Mouse (Mus musculus) MEL (cell line): ENCODE measurements around the gene Wipf1. TPM values are rescaled to one million over a fixed set of nuclear protein-coding genes. Genes with fewer than 3 reads are reported as not detected.

ENCODE experiments used
- DNase-seq: peaks from one replicate; pipeline ENCODE4 v3.0.0; 2011; ENCODE audit warnings: low read depth, low spot score
- H3K27ac ChIP-seq: 2 replicates; pipeline ENCODE4 v1.5.1; 2012; ENCODE audit warnings: low read depth, mild to moderate bottlenecking, control low read depth, low read length, moderate library complexity; ENCODE audit not compliant: control insufficient read depth
- H3K27me3 ChIP-seq, 2 experiments: fragments of 150-350 bp in 1 of 2; sonication (generic) in 1 of 2; 2 replicates each; pipeline ENCODE4 v1.6.1; 2012; ENCODE audit warnings: low read length in 2 of 2, mild to moderate bottlenecking in 2 of 2, improper control_type of control experiment in 1 of 2, moderate library complexity in 1 of 2; ENCODE audit not compliant: insufficient read depth in 2 of 2, control insufficient read depth in 1 of 2
- H3K36me3 ChIP-seq, 2 experiments: 2 replicates each; pipeline ENCODE4 v1.6.1; 2012 to 2014; ENCODE audit warnings: low read length in 2 of 2, improper control_type of control experiment in 1 of 2, inconsistent platforms in 1 of 2, mild to moderate bottlenecking in 1 of 2; ENCODE audit not compliant: insufficient read depth in 2 of 2, control insufficient read depth in 1 of 2
- H3K4me1 ChIP-seq, 2 experiments: fragments of 150-350 bp in 1 of 2; sonication (generic) in 1 of 2; 2 replicates each; pipeline ENCODE4 v1.6.1; 2012; ENCODE audit warnings: low read length in 2 of 2, improper control_type of control experiment in 1 of 2, mild to moderate bottlenecking in 1 of 2; ENCODE audit not compliant: insufficient read depth in 2 of 2, control insufficient read depth in 1 of 2
- H3K4me3 ChIP-seq, 2 experiments: fragments of 150-350 bp in 1 of 2; sonication (generic) in 1 of 2; 2 replicates each; pipeline ENCODE4 v1.5.1; 2012; ENCODE audit warnings: low read depth in 2 of 2, low read length in 2 of 2, mild to moderate bottlenecking in 2 of 2, moderate library complexity in 2 of 2, control low read depth in 1 of 2, improper control_type of control experiment in 1 of 2; ENCODE audit not compliant: control insufficient read depth in 1 of 2, insufficient read depth in 1 of 2
- H3K79me2 ChIP-seq: 2 replicates; pipeline ENCODE4 v1.6.1; 2012; ENCODE audit warnings: mild to moderate bottlenecking, low read length, moderate library complexity; ENCODE audit not compliant: control insufficient read depth, poor library complexity, insufficient read depth
- H3K9ac ChIP-seq: 2 replicates; pipeline ENCODE4 v1.6.1; 2012; ENCODE audit warnings: low read depth, mild to moderate bottlenecking, control low read depth, low read length, moderate library complexity; ENCODE audit not compliant: control insufficient read depth, poor library complexity, severe bottlenecking
- H3K9me3 ChIP-seq: fragments of 150-350 bp; sonication (generic); replicated peaks from 2 replicates; pipeline ENCODE4 v1.6.1; 2012; ENCODE audit warnings: mild to moderate bottlenecking, low read length, improper control_type of control experiment, moderate library complexity; ENCODE audit not compliant: insufficient read depth
- BHLHE40 ChIP-seq: IDR thresholded peaks from 2 replicates; pipeline ENCODE4 v1.6.1; 2012; ENCODE audit warnings: low read depth, mild to moderate bottlenecking, inconsistent platforms, low read length, improper control_type of control experiment, borderline replicate concordance
- CHD1 ChIP-seq: IDR thresholded peaks from 2 replicates; pipeline ENCODE4 v1.6.1; 2012; ENCODE audit warnings: low read depth, mild to moderate bottlenecking, inconsistent platforms, low read length, improper control_type of control experiment
- CHD2 ChIP-seq: IDR thresholded peaks from 2 replicates; pipeline ENCODE4 v1.6.1; 2011; ENCODE audit warnings: low read length, improper control_type of control experiment
- CTCF ChIP-seq, 3 experiments: IDR thresholded peaks in 2 of 3; conservative IDR thresholded peaks in 1 of 3; 2 replicates each; pipeline ENCODE4 v1.5.1; 2011 to 2012; ENCODE audit warnings: low read length in 3 of 3, low read depth in 2 of 3, mild to moderate bottlenecking in 2 of 3, improper control_type of control experiment in 1 of 3, inconsistent platforms in 1 of 3, mixed read lengths in 1 of 3, moderate library complexity in 1 of 3; ENCODE audit not compliant: control insufficient read depth in 1 of 3, insufficient read depth in 1 of 3, poor library complexity in 1 of 3, severe bottlenecking in 1 of 3
- E2F4 ChIP-seq: IDR thresholded peaks from 2 replicates; pipeline ENCODE4 v1.6.1; 2011; ENCODE audit warnings: low read depth, low read length, improper control_type of control experiment, borderline replicate concordance
- ELF1 ChIP-seq: IDR thresholded peaks from 2 replicates; pipeline ENCODE4 v1.6.1; 2014; ENCODE audit warnings: low read depth, mild to moderate bottlenecking, inconsistent platforms, low read length, improper control_type of control experiment, moderate library complexity
- ETS1 ChIP-seq: IDR thresholded peaks from 2 replicates; pipeline ENCODE4 v1.6.1; 2012; ENCODE audit warnings: low read depth, mild to moderate bottlenecking, inconsistent platforms, low read length, improper control_type of control experiment, moderate library complexity
- GABPA ChIP-seq: IDR thresholded peaks from 2 replicates; pipeline ENCODE4 v1.6.1; 2012; ENCODE audit warnings: low read depth, mild to moderate bottlenecking, inconsistent platforms, low read length, improper control_type of control experiment, moderate library complexity
- GATA1 ChIP-seq: IDR thresholded peaks from 2 replicates; pipeline ENCODE4 v1.6.1; 2011; ENCODE audit warnings: low read depth, low read length, improper control_type of control experiment
- HCFC1 ChIP-seq: IDR thresholded peaks from 2 replicates; pipeline ENCODE4 v1.6.1; 2012; ENCODE audit warnings: low read depth, mild to moderate bottlenecking, inconsistent platforms, low read length, improper control_type of control experiment, moderate library complexity
- JUND ChIP-seq: IDR thresholded peaks from 2 replicates; pipeline ENCODE4 v1.6.1; 2011; ENCODE audit warnings: low read depth, mild to moderate bottlenecking, improper control_type of control experiment, low read length
- KAT2A ChIP-seq: conservative IDR thresholded peaks from 2 replicates; pipeline ENCODE4 v1.6.1; 2012; ENCODE audit warnings: low read depth, low read length, improper control_type of control experiment, inconsistent platforms
- MAFK ChIP-seq: IDR thresholded peaks from 2 replicates; pipeline ENCODE4 v1.6.1; 2011; ENCODE audit warnings: low read depth, mild to moderate bottlenecking, low read length, improper control_type of control experiment, borderline replicate concordance
- MAX ChIP-seq: IDR thresholded peaks from 2 replicates; pipeline ENCODE4 v1.6.1; 2011; ENCODE audit warnings: low read length, improper control_type of control experiment
- MAZ ChIP-seq: IDR thresholded peaks from 2 replicates; pipeline ENCODE4 v1.6.1; 2012; ENCODE audit warnings: low read depth, mild to moderate bottlenecking, inconsistent platforms, low read length, improper control_type of control experiment
- MXI1 ChIP-seq: IDR thresholded peaks from 2 replicates; pipeline ENCODE4 v1.6.1; 2011; ENCODE audit warnings: mild to moderate bottlenecking, low read depth, low read length, improper control_type of control experiment
- MYB ChIP-seq: IDR thresholded peaks from 2 replicates; pipeline ENCODE4 v1.6.1; 2011; ENCODE audit warnings: mild to moderate bottlenecking, low read depth, low read length, improper control_type of control experiment
- NELFE ChIP-seq: IDR thresholded peaks from 2 replicates; pipeline ENCODE4 v1.6.1; 2011; ENCODE audit warnings: low read depth, low read length, improper control_type of control experiment
- NRF1 ChIP-seq: IDR thresholded peaks from 2 replicates; pipeline ENCODE4 v1.6.1; 2014; ENCODE audit warnings: low read depth, mild to moderate bottlenecking, inconsistent platforms, low read length, improper control_type of control experiment, moderate library complexity; ENCODE audit not compliant: poor library complexity, insufficient read depth, severe bottlenecking
- POLR2A ChIP-seq, 2 experiments: IDR thresholded peaks; 2 replicates each; pipeline ENCODE4 v1.6.1; 2011 to 2012; ENCODE audit warnings: low read length in 2 of 2, mild to moderate bottlenecking in 2 of 2, control low read depth in 1 of 2, improper control_type of control experiment in 1 of 2, low read depth in 1 of 2, moderate library complexity in 1 of 2; ENCODE audit not compliant: control insufficient read depth in 1 of 2, insufficient read depth in 1 of 2, poor library complexity in 1 of 2
- POLR2AphosphoS2 ChIP-seq: IDR thresholded peaks from 2 replicates; pipeline ENCODE4 v1.6.1; 2011; ENCODE audit warnings: low read length, improper control_type of control experiment
- RAD21 ChIP-seq: IDR thresholded peaks from 2 replicates; pipeline ENCODE4 v1.6.1; 2011; ENCODE audit warnings: mild to moderate bottlenecking, low read depth, low read length, improper control_type of control experiment
- RCOR1 ChIP-seq: IDR thresholded peaks from 2 replicates; pipeline ENCODE4 v1.6.1; 2012; ENCODE audit warnings: low read depth, mild to moderate bottlenecking, inconsistent platforms, low read length, improper control_type of control experiment
- SIN3A ChIP-seq: IDR thresholded peaks from 2 replicates; pipeline ENCODE4 v1.6.1; 2012; ENCODE audit warnings: low read length, improper control_type of control experiment, inconsistent platforms
- SMC3 ChIP-seq: IDR thresholded peaks from 2 replicates; pipeline ENCODE4 v1.6.1; 2011; ENCODE audit warnings: low read depth, low read length, improper control_type of control experiment
- TBP ChIP-seq: IDR thresholded peaks from 2 replicates; pipeline ENCODE4 v1.8.0; 2011; ENCODE audit warnings: low read depth, low read length, improper control_type of control experiment
- UBTF ChIP-seq: IDR thresholded peaks from 2 replicates; pipeline ENCODE4 v1.6.1; 2012; ENCODE audit warnings: low read depth, mild to moderate bottlenecking, inconsistent platforms, low read length, improper control_type of control experiment, moderate library complexity, borderline replicate concordance; ENCODE audit not compliant: insufficient read depth
- USF1 ChIP-seq: IDR thresholded peaks from 2 replicates; pipeline ENCODE4 v1.6.1; 2014; ENCODE audit warnings: low read depth, mild to moderate bottlenecking, inconsistent platforms, low read length, improper control_type of control experiment, moderate library complexity
- USF2 ChIP-seq, 2 experiments: IDR thresholded peaks; 2 replicates each; pipeline ENCODE4 v1.6.1; 2011 to 2012; ENCODE audit warnings: improper control_type of control experiment in 2 of 2, low read length in 2 of 2, borderline replicate concordance in 1 of 2, inconsistent platforms in 1 of 2, low read depth in 1 of 2, mild to moderate bottlenecking in 1 of 2; ENCODE audit not compliant: insufficient read depth in 1 of 2
- ZC3H11A ChIP-seq: IDR thresholded peaks from 2 replicates; pipeline ENCODE4 v1.6.1; 2012; ENCODE audit warnings: low read depth, mild to moderate bottlenecking, inconsistent platforms, low read length, improper control_type of control experiment
- ZKSCAN1 ChIP-seq: IDR thresholded peaks from 2 replicates; pipeline ENCODE4 v1.6.1; 2012; ENCODE audit warnings: low read depth, mild to moderate bottlenecking, inconsistent platforms, low read length, improper control_type of control experiment, moderate library complexity
- ZMIZ1 ChIP-seq: IDR thresholded peaks from 2 replicates; pipeline ENCODE4 v1.6.1; 2012; ENCODE audit warnings: low read depth, mild to moderate bottlenecking, inconsistent platforms, low read length, improper control_type of control experiment, moderate library complexity
- polyA plus RNA-seq, 2 experiments: library from polyadenylated mRNA; stranded (reverse) in 1 of 2; unstranded in 1 of 2; fragments of >175 nt in 1 of 2; fragments of >200 nt in 1 of 2; gene quantifications; 2 replicates each; pipeline versions ENCODE4 v1.2.1 to v1.2.4; 2012; ENCODE audit warnings: low replicate concordance in 2 of 2, low read depth in 1 of 2; ENCODE audit not compliant: insufficient read length in 2 of 2, insufficient read depth in 1 of 2, missing spikeins in 1 of 2
- total RNA-seq: library from RNA; depleted of rRNA; stranded (reverse); fragments of 300-350 nt; gene quantifications from 2 replicates; pipeline ENCODE4 v1.2.3, GENCODE M21; 2012

The Wipf1 gene
- total and polyA plus RNA-seq, 3 experiments, result 5.2 to 83.9 (median 27.1) TPM

- TF ChIP-seq UBTF, result no peak
- peak; percentile 70; the same call in 1 of the 2 replicates for TF ChIP-seq TBP
These were observed 43.4 kb downstream of the Wipf1 start (continued) for GRCm38 (mm10) chr2:73486120-73486601.

GRCm38 (mm10) chr2:73485236-73486119 lies 44.1 kb downstream of the Wipf1 start:
- DNase-seq, result peak; percentile 94
- peaks cover 0 to 14% of the 10 kb centered on the region in 2 experiments; a peak in 2 of 4 replicates for H3K36me3 ChIP-seq
- peak overlapping the region; percentile 77 for H3K9ac ChIP-seq
- TF ChIP-seq MAZ (peak; percentile 29; the same call in 1 of the 2 replicates), TBP (peak; percentile 83), MXI1 (peak; percentile 46; the same call in 1 of the 2 replicates), CHD2 (peak; percentile 79), BHLHE40 (0 out of 2 replicates have a peak, but pooled peaks have one; percentile 54), USF1 (no peak), ELF1 (peak; percentile 38; the same call in 1 of the 2 replicates), SIN3A (peak; percentile 84), NRF1 (no peak), JUND (no peak), CHD1 (no peak), USF2 (IDR thresholded peaks at IDR 0.05; ENCODE audit: borderline replicate concordance in 1 of 2, insufficient read depth in 1 of 2, low read depth in 1 of 2, low read length in 2 of 2) (no peak), KAT2A (peak; percentile 43; the same call in 1 of the 2 replicates), ZMIZ1 (peak; percentile 39; the same call in 1 of the 2 replicates), MAFK (0 out of 2 replicates have a peak, but pooled peaks have one; percentile 10), POLR2A (IDR thresholded peaks at IDR 0.05; ENCODE audit: control insufficient read depth in 1 of 2, insufficient read depth in 1 of 2, low read depth in 1 of 2, low read length in 2 of 2, poor library complexity in 1 of 2) (peak in 1 of 2 experiments; percentile 68; a peak in 2 of 4 replicates), ETS1 (peak; percentile 34; the same call in 1 of the 2 replicates), MAX (peak; percentile 73), ZKSCAN1 (no peak), RAD21 (no peak), GATA1 (peak; percentile 54; the same call in 1 of the 2 replicates), E2F4 (0 out of 2 replicates have a peak, but pooled peaks have one; percentile 22), GABPA (no peak), SMC3 (no peak), CTCF (IDR thresholded peaks at IDR 0.05 in 2 of 3, conservative IDR thresholded peaks at IDR 0.05 in 1 of 3; ENCODE audit: control insufficient read depth in 1 of 3, insufficient read depth in 1 of 3, low read depth in 2 of 3, low read length in 3 of 3, poor library complexity in 1 of 3, severe bottlenecking in 1 of 3) (no peak), NELFE (peak; percentile 55), ZC3H11A (no peak), POLR2AphosphoS2 (peak; percentile 19; the same call in 1 of the 2 replicates), UBTF (0 out of 2 replicates have a peak, but pooled peaks have one; percentile 29), MYB (peak; percentile 10; the same call in 1 of the 2 replicates), HCFC1 (peak; percentile 70), RCOR1 (no peak)

More at GRCm38 (mm10) chr2:73485236-73486119, 44.1 kb downstream of the Wipf1 start:
- Histone ChIP-seq H3K27ac (peak overlapping the region; percentile 94), H3K4me1 (peaks cover 0 to 16% of the 10 kb centered on the region in 2 experiments; a peak in 2 of 4 replicates), H3K4me3 (peak overlapping the region; percentile 64 to 74), H3K27me3 (no peaks in the 10 kb centered on the region), H3K79me2 (peaks cover 29% of the 10 kb centered on the region), H3K9me3 (no peaks in the 10 kb centered on the region)
